Mouse (Mus musculus) thymus, postnatal 10 days (tissue): Measurements from ENCODE around the gene Acp2.
A peak's percentile ranks its signal among the peaks of the same experiment; 100 is the strongest.
"Not testable (repeated sequence)": the region's sequence is repeated elsewhere in the genome, so short reads cannot be mapped to it uniquely, and the experiment has no call there.

Experiments used
- DNase-seq, 2 experiments: peaks; one replicate each; pipeline ENCODE4 v3.0.0; 2021; ENCODE audit warnings: low spot score in 2 of 2

The Acp2 gene

DNA sequence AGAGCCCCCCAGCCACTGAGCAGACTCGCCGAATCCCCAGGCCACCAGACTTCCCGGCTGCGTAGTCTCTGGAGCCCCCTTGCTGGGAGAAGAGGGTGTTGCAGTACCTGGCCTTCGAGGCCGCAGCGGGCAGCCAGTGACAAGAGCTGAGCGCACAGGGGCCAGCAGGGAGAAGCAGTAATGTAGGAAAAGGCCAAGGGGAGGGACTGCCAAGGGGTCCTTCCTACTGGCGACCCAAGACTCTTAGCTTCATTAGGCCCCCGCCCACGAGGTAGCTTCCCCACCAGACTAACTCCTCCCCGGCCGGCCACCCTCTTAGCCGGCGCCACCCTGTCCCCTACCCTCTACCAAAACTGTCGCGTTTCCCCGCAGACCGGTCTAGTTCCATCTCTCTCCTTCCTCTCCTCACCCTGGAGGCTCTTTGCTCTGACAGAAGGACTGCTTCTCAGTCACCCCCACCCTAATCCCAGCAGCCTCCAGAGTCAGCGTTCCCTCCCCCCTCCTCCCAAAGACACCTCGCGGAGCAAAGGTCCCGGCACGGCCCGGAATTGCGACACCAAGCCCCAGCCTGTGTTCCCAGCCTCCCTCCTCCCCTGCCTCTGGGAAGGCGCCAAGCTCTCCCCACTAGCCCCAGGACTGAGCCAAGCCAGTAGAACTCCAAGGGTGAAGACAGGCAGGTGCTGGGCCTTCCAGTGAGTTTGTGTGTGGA is 7.9 kb upstream of the Acp2 start:
- peak; percentile 29 to 63 for DNase-seq

DNA sequence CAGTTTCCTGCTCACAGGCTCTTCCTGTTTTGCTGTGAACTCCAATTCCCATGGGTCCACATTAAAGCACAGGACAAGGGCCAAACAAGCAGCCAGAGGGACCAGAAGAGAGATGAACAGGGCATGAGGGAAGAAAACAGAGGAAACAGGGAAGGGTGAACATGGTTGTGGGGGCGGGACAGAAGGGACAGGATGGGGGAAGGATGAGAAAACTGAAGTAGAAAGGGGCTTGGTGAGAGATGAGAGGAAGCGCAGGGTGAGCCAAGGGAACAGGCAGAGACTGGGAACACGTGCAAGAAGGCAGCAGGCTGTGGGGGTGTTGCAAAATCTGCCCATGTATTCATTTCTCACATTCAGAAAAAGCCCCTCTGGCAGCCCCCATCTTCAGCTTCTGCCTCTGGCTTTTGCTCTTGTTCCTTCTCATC is 6.1 kb upstream of the Acp2 start:
- DNase-seq, result no peak

DNA sequence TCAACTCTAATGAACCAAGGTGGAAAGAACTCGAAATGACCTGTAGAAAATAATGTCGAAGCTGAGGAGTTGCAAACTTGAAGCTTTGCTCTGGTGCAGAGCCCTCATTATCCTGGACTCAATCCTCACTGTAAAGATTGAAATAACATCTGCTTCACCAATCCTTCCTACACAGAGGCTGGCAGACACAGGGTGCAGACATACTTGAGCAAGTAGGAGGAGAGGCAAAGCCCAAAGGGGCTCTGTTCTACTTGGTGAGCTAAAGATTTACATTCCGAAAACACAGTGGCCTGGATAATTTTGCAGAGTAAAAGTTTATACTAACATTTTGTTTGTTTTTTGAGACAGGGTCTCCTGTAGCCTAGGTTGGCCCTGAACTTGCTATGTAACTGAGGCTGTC is 3.8 kb upstream of the Acp2 start:
- DNase-seq, result no peak

DNA sequence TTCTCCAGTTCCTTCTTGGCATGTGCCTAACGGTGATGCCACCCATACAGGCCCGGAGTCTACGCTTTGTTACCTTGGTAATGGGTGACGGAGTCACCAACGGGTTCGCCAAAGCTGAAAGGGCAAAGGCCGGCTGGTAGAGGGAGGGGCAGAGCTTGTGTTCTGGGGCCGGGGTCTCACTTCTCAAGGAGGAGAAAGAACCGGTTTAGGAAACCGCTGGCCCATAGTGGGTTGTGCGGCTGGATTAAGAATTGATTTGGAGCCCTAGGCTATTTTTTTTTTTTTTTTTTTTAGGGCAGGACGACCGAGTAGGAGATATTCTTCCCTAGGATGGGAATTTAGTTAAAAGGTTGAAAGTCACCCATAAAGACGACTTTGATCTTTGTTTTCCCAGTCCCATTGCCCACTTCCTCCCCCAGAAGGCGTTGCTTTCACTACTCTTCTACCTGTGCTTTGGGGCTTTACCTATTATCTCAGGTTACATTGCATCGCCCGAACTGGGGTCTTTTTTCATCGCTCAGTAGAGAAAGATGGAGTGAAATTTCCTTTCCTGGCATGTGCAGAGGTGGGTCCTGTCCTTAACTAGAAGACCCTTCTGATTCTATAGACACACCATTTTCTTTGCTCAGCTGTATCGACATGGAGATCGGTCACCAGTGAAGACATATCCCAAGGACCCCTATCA is 429 bp downstream of the Acp2 start:
- no peak for DNase-seq

DNA sequence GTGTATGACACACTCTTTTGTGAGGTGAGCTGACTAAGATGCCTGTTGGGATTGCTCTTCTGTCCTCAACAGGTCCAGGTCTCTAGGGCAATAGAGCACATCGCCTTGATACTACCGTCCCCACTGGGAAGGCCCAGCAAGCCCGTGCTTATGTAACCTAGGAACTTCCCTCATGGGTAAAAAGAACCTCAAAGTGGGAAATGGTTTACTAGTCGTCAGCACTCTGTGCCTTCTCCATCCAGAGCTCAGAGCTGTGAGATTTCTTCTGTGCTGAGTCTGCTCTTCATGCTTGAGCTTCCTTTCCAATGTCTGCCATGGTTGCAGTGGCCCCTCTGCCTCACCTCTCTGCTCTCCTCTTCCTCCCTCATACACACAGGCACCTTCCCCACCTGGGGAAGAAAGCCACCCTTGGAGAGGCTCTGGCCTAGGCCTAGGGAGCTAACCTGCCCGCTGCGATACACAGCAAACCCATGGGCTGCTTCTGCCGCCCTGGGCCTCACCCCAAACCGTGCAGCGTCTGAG is 3.6 kb downstream of the Acp2 start:
- DNase-seq, result no peak

DNA sequence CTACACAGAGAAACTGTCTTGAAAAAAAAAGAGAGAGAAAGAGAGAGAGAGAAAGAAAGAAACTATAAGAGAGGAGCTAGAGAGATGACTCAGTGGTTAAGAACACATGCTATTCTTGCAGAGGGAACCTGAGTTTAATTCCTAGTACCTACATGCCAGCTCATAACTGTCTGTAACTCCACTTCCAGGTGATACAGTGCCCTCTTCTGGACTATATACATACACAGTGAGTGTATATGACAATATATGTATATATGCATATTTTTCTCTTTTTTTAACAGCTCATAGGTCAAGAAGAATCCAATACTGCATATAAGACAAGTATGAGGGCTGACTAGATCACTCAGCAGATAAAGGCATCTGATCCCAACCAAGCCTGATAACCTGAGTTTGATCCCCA is 10.6 kb downstream of the Acp2 start:
- no peak for DNase-seq

DNA sequence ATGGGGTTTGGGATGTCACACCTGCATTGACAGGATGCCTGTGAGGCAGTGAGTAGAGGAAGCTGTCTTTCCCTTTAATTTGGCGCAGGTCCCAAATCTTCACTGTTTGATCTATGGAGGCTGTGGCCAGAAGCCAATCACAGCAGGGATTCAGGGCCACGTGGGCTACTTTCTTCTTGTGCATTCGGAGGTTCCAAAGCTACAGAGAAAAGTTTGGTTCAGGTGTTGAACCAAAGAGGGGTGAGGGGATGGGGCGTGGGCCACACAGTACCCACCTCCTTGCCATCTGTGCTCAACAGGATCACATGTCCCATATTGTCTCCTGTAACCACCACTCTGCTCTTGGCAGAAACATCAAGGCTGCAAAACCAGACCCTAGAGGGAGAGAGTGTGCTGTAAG is 14.3 kb downstream of the Acp2 start:
- DNase-seq, result peak; percentile 40 to 58

DNA sequence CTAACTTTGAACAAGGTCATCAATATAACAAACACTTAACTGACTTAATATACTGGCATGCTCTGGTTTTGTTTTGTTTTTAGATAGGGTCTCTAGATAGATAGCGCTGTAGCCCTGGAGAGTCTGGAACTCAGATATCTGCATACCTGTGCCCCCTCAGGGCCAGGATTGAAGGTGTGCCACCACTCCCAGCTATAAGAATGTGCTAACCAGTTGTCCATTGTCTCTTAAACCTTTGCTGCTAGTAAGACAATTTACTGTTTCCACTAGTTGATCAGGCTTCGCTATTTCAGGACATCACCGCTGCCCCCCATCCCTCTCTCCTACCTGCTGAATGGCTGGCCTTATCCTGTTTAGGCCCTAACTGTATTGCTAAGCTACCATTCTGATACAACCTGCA is 17.8 kb downstream of the Acp2 start:
- DNase-seq, result no peak

DNA sequence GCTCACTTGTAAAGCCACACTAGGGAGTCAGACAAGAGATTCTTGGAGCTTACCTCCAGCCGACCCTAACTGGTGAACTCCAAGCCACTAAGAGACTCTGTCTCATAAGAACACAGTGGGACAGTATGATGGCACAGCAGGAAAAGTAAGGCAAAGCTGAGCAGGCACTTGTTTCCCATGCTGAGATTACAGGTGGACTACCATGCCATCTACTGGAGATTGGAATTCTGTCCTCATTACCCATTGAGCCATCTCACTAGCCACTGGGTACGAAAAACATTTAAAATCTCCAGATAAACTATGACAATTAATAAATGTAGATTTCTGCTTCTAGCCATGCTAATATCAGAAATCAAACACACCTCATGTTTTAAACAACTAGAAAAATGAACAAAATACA is 20.9 kb downstream of the Acp2 start:
- no peak for DNase-seq

DNA sequence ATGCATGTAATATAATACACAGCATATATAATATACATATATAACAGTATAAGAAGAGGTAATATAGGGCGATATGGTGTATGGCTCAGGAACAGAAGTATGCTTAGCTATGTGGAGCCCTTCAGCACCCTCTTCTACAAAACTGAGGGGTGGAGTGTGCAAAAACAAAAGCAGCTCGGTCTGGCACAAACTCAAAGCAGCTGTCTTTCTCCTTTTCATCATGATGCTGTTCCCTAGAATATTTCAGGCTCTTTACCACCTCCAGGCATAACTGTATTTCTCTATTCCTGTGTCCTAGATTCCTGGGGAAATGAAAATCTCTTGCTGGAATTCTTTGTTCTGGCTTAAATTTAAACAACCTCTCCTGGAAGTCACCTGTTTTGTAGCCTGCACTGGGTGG is 27.1 kb downstream of the Acp2 start:
- no peak for DNase-seq

DNA sequence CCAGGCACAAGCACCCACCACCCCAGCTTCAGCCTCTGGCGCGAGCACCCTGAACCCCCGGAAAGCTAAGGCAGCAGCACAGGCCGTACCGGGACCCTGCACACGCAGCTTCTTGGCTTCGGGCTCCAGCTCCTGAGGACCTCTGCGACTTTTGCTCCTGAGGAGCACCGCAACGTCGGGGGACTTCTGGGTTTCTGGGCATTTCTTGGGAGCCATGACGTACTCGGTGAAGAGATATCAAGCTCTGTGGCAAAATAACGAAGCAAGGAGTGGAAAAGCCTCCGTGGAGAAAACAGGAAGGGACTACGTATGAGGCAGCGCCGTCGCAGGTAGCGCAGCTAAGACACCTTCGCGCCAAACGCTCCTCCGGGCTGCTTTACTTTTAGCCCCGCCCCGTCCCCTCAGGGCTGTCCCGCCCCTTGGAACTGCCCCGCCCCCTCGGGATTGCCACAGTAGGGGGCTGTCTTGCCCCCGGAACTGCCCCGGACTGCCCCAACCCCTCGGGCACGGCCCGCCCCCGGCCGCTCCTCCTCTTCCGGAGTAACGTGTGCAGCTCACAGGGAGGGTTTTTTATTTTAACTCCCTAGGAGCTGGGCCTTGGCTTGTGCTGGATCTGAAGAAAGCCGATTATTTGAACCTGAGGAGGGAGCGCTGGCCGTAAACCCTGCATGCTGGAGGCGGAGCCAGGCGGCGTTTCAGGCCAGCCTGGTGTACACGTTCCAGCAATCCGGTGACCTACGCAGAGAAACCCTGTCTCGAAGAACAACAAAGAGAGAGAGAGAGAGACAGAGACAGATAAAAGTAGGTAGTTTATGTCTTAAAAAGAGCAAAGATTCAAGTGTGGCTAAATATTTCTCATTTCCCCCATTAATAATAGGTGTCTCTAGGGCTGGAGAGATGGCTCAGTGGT is 34.2 kb downstream of the Acp2 start, which contains the start of gene Ddb2:
Gene Ddb2 (minus strand): TSS at position 382 of the 910 bp plus-strand sequence.
- DNase-seq, result peak; percentile 92 to 97

DNA sequence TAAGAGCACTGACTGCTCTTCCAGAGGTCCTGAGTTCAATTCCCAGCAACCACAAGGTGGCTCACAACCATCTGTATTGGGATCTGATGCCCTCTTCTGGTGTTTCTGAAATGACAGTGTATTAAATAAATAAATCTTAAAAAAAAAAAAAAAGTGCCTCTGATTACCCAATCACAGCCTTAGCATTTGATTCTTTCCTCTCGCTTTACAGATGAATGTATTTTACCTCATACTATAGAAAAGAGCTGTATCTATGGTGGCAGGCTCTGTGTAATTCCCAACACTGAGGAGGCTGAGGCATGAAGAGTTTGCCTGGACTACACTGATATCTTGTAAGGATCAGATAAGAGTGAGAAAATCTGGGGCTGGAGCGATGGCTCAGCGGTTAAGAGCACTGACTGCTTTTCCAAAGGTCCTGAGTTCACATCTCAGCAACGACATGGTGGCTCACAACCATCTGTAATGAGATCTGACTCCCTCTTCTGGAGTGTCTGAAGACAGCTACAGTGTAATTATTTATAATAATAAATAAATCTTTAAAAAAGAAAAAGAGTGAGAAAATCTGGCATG is 34.9 kb downstream of the Acp2 start:
- DNase-seq, result not testable (repeated sequence)

DNA sequence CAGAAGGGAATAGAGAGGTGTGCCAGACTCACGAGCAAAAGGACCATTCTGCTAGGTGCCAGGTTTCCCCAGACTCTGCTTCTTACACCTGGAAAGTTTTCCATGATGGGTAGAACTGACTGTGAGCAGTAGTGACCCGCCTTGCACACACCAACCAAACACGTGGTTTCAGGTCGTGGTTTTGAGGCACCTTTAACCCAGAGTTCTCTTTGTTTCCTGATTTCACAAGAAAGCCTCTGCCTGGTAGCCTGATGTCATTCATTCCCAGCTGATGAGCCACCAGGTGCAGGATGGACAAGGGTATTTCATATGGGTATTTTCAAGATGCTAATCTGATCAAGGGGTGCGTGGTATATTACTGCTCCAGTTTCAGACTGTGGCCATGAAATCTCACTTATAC is 39.9 kb downstream of the Acp2 start:
- no peak for DNase-seq

DNA sequence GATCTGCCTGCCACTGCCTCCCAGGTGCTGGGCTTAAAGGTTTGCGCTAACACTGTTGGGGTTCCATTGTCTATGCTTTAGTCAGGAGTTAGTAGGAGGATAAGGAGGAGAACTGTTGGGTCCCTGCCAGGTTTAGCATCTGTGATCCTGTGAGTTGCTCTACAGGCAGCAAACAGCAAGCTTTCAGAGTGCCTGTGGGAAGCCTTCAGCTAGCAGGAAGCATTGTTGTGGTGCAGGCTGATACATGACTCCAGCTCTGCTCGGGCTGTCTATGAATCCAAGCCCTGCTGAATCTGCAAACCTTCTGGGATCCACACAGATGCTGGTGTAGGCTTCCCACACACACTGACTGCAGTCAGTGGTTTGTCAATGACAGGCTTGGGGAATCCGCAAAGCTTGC is 40.7 kb downstream of the Acp2 start:
- no peak for DNase-seq

DNA sequence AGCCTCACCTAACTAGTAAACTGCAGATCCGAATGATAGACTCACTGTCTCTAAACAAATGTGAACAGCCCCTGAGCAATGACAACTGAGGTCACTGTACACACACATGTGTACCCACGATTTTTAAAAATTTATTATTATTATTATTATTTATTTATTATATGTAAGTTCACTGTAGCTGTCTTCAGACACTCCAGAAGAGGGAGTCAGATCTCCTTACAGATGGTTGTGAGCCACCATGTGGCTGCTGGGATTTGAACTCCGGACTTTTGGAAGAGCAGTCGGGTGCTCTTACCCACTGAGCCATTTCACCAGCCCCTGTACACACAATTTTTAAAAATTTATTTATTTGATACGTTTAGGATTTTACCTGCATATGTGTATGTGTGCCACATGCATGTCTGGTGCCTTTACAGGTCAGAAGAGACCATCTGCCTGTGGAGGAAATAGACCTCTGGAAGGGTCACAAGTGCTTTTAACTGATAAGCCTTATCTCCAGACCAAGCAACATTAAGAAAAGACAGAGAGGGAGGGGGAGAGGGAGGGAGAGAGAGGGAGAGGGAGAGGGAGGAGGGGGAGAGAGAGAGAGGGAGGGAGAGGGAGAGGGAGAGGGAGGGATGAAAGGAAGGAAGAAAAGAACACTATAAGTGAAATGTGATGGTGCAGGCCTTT is 42.0 kb downstream of the Acp2 start:
- no peak for DNase-seq

DNA sequence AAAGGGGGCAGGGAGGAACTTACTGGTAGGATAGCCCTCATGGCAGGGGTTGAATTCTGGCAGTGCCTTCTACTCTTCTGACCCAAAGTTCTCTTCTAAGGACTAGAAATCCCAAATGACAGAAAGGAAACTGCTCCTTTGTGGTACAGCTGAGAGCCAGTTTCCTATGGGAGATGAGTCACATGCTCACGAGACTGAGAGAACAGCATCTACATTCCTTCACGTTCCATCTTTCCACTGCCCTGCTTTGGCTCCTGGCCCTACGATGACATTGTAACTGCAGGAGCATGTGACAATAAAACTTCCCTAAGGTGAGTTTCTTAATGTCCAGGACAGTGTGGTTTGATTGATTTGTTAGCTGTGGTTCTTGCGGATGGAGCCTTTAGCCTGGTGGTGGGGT is 45.7 kb downstream of the Acp2 start:
- no peak for DNase-seq

DNA sequence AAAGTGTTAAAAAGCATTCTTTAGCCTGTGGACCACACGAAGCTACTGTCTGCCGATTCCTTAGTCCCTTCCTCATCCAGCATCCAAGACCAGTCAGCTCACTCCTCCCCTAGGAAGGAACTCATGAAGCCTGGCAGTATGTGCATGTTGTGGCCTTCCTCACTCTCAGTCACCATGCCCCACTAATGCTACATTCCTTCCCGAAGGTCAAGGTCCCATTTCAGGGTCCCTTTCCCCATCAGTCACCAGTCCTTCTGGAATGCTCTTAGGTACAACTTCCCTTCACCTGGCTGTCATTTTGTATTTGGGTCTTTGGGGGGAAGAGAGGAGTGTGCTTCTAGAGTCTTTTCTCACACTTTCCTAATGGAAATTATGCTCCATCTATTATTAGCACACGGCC is 49.3 kb downstream of the Acp2 start:
- no peak for DNase-seq

DNA sequence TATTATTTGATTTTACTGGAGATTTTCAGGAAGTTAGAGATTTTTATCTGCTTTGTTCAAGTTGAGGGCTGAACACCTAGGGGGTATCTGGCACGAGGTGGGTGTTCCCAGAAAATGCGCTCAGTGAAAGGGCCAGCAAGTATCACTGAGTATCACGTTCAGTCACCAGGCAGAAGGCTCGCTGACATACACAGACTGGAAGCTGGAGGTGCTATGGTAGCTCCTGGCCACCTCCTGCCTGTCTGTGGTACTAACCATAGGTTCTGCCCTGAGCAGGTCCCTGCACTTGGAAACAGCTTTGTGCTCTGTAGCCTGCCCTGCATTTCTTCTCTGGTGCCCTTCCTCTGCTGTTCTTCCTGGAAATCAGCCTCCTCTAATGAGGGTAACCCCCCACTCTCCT is 49.8 kb downstream of the Acp2 start:
- DNase-seq, result no peak

DNA sequence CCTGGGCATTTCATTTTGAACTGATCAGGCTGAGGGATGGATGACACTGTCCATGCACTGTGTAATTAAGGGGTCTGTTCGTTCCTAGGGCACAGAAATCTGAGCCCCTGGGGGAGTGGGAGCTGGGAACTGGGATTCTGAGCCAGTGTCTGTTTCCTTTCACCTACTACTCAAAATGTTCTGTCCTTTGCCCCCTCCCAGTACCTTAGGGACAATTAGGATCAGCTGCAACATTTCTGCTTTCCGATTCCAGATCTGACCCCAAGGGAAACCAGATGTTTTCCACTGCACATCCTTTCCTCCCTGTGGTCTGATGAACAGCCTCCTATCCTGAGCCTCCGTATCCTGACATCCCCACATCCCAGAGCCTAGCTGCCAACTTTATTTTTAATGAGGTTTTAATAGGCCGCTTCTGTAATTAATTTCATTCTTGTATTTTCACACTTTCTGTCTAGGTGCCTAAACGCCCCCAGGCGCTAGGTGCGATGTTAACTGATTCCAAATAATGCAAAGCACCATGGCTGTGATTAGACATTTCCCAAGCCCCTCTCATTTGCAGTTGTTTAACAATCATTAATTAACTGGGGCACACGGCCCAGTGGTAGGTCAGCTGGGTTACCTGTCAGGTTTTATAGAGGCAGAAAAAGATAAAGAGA is 52.2 kb downstream of the Acp2 start:
- no peak for DNase-seq

DNA sequence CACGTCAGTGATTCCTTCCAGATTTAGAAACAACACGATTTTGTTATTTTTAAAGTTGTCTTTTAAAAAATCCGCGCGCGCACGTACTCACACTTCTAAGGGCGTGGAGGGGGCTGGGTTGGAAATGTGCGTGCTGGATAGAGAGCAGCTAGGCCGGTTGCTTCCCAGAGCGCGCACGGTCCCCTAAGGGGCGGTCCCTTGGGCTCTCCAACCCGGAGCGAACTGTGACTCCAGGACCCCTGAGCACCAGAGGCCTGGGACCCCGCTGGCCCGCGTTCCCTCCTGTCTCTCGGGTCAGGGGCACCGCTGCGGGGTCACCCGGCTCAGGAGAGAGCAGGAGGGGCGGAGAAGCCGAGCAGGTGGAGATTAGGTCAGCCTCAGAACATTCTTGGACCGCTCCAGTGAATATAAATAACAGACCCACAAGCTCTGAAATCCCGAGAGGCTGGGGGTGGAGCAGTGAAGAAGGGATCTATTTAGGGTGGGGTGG is 53.0 kb downstream of the Acp2 start, which contains the start of gene Pacsin3:
Gene Pacsin3 (plus strand): TSS at position 294 of the 490 bp plus-strand sequence.
- DNase-seq, result no peak
